Mouse (Mus musculus) forebrain, embryonic 13.5 days (tissue): ENCODE measurements around the gene Slc16a1. TPM values are rescaled to one million over a fixed set of nuclear protein-coding genes. Genes with fewer than 3 reads are reported as not detected.

Source experiments
- ATAC-seq: fragments of 200-750 bp; cut with Nextera tagmentation; 2 replicates; pipeline ENCODE4 v1.8.0; 2017
- H3K27ac ChIP-seq: fragments of 300-500 bp; sonication (generic); 2 replicates; pipeline ENCODE4 v1.5.1; 2015; ENCODE audit warnings: inconsistent platforms, mild to moderate bottlenecking, moderate library complexity
- H3K27me3 ChIP-seq: fragments of 300-500 bp; sonication (generic); 2 replicates; pipeline ENCODE4 v1.6.1; 2015; ENCODE audit warnings: mild to moderate bottlenecking, inconsistent platforms
- H3K36me3 ChIP-seq: fragments of 300-500 bp; sonication (generic); 2 replicates; pipeline ENCODE4 v1.6.1; 2015; ENCODE audit warnings: mild to moderate bottlenecking, inconsistent platforms; ENCODE audit not compliant: poor library complexity, severe bottlenecking
- H3K4me1 ChIP-seq: fragments of 300-500 bp; sonication (generic); 2 replicates; pipeline ENCODE4 v1.6.1; 2015; ENCODE audit warnings: inconsistent platforms
- H3K4me2 ChIP-seq: fragments of 300-500 bp; sonication (generic); 2 replicates; pipeline ENCODE4 v1.6.1; 2015; ENCODE audit warnings: inconsistent platforms, mild to moderate bottlenecking, moderate library complexity
- H3K4me3 ChIP-seq: fragments of 300-500 bp; sonication (generic); 2 replicates; pipeline ENCODE4 v1.5.1; 2015; ENCODE audit warnings: mild to moderate bottlenecking, inconsistent platforms
- H3K9ac ChIP-seq: fragments of 300-500 bp; sonication (generic); 2 replicates; pipeline ENCODE4 v1.6.1; 2015; ENCODE audit warnings: mild to moderate bottlenecking, inconsistent platforms
- H3K9me3 ChIP-seq: fragments of 300-500 bp; sonication (generic); replicated peaks from 2 replicates; pipeline ENCODE4 v1.6.1; 2016; ENCODE audit warnings: inconsistent platforms
- WGBS: fragments of 180-500 bp; shearing (Covaris S2); methylation state at CpG from one replicate; pipeline ENCODE4 v1.1.7; 2015; 5-methylcytosine and 5-hydroxymethylcytosine counted together
- polyA plus RNA-seq: library from polyadenylated mRNA; unstranded; fragments of >200 nt; fragmentation: Nextera tagmentation; extraction: Ambion mirVana; gene quantifications from 2 replicates; pipeline ENCODE4 v1.2.1, GENCODE M21; 2015

Gene Slc16a1
- polyA plus RNA-seq, 1 experiment from 2014 or later, result 18.4 TPM

GRCm38 (mm10) chr3:104615216-104615615 is 23.3 kb upstream of the Slc16a1 start:
- Histone ChIP-seq H3K4me2 (no peak overlapping the region), H3K9me3 (no peaks in the 10 kb centered on the region), H3K27ac (no peak overlapping the region), H3K27me3 (no peaks in the 10 kb centered on the region), H3K4me3 (no peak overlapping the region), H3K36me3 (no peaks in the 10 kb centered on the region), H3K4me1 (0 out of 2 replicates have a peak, but pooled peaks cover 3% of the 10 kb centered on the region), H3K9ac (no peak overlapping the region)
- no peak for ATAC-seq
- 73% methylated on average over 2 of the region's 2 CpGs for WGBS

- ATAC-seq, result no peak
- no peaks in the 10 kb centered on the region for H3K36me3 ChIP-seq
- H3K4me3 ChIP-seq, result no peak overlapping the region
- H3K4me2 ChIP-seq, result no peak overlapping the region
- H3K27me3 ChIP-seq, result no peaks in the 10 kb centered on the region
- H3K9ac ChIP-seq, result no peak overlapping the region
- H3K27ac ChIP-seq, result no peak overlapping the region
- H3K9me3 ChIP-seq, result no peaks in the 10 kb centered on the region
- 65% methylated on average over 8 of the region's 8 CpGs for WGBS
- no peaks in the 10 kb centered on the region for H3K4me1 ChIP-seq
These were observed 22.3 kb upstream of the Slc16a1 start for GRCm38 (mm10) chr3:104616155-104616554.

GRCm38 (mm10) chr3:104621841-104622240 is 16.6 kb upstream of the Slc16a1 start:
- H3K27ac ChIP-seq, result no peak overlapping the region
- no peak overlapping the region for H3K4me2 ChIP-seq
- no peak overlapping the region for H3K4me3 ChIP-seq
- no peaks in the 10 kb centered on the region for H3K36me3 ChIP-seq
- no peak overlapping the region for H3K9ac ChIP-seq
- H3K27me3 ChIP-seq, result no peaks in the 10 kb centered on the region
- H3K9me3 ChIP-seq, result no peaks in the 10 kb centered on the region
- H3K4me1 ChIP-seq, result no peaks in the 10 kb centered on the region
- no peak for ATAC-seq
- 66% methylated on average over 1 of the region's 1 CpGs for WGBS

DNA sequence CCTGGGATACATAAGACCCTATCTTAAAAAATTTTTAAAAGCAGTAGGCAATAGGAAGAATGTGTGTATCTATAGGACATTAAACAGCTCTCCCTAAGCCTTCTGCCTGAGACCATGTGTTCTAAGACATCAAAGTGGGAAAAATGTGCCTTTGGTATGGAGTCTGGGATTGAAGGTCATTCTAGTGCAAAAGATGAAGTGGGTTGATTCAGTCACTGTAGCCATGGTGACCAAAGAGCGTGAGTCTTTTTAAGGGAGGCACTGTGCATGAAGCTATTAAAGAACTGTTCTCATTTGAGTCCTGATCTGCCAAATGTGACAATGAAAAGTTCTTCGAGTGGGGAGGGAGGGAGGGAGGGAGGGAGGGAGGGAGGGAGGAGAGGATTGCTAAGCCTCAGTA is 8.7 kb upstream of the Slc16a1 start:
- Histone ChIP-seq H3K27ac (no peak overlapping the region), H3K4me3 (no peak overlapping the region), H3K4me1 (no peaks in the 10 kb centered on the region), H3K4me2 (no peak overlapping the region), H3K27me3 (no peaks in the 10 kb centered on the region), H3K36me3 (no peaks in the 10 kb centered on the region), H3K9ac (no peak overlapping the region), H3K9me3 (no peaks in the 10 kb centered on the region)
- ATAC-seq, result no peak
- 21% methylated on average over 1 of the region's 2 CpGs for WGBS

- H3K36me3 ChIP-seq, result no peaks in the 10 kb centered on the region
- 88% methylated on average over 2 of the region's 2 CpGs for WGBS
These were observed 7.5 kb upstream of the Slc16a1 start for GRCm38 (mm10) chr3:104630941-104631340.

GRCm38 (mm10) chr3:104632560-104633162 is 5.8 kb upstream of the Slc16a1 start:
- WGBS, result 92% methylated on average over 4 of the region's 4 CpGs
- Histone ChIP-seq H3K27ac (no peak overlapping the region), H3K9ac (no peak overlapping the region), H3K9me3 (no peaks in the 10 kb centered on the region), H3K4me2 (no peak overlapping the region), H3K4me3 (no peak overlapping the region), H3K27me3 (no peaks in the 10 kb centered on the region), H3K36me3 (no peaks in the 10 kb centered on the region), H3K4me1 (peaks cover 5% of the 10 kb centered on the region; the same call in 1 of the 2 replicates)
- ATAC-seq, result no peak

More at GRCm38 (mm10) chr3:104630941-104631340, 7.5 kb upstream of the Slc16a1 start:
- Histone ChIP-seq H3K9ac (no peak overlapping the region), H3K27me3 (no peaks in the 10 kb centered on the region), H3K9me3 (no peaks in the 10 kb centered on the region), H3K4me3 (no peak overlapping the region), H3K4me2 (no peak overlapping the region), H3K4me1 (no peaks in the 10 kb centered on the region), H3K27ac (no peak overlapping the region)
- ATAC-seq, result no peak

- Histone ChIP-seq H3K27me3 (no peaks in the 10 kb centered on the region), H3K4me3 (no peak overlapping the region), H3K9me3 (no peaks in the 10 kb centered on the region), H3K27ac (no peak overlapping the region), H3K4me2 (no peak overlapping the region), H3K4me1 (peaks cover 22% of the 10 kb centered on the region), H3K36me3 (no peaks in the 10 kb centered on the region), H3K9ac (no peak overlapping the region)
- 93% methylated on average over 2 of the region's 2 CpGs for WGBS
- ATAC-seq, result no peak
These were observed 2.0 kb upstream of the Slc16a1 start for GRCm38 (mm10) chr3:104636491-104636890.

DNA sequence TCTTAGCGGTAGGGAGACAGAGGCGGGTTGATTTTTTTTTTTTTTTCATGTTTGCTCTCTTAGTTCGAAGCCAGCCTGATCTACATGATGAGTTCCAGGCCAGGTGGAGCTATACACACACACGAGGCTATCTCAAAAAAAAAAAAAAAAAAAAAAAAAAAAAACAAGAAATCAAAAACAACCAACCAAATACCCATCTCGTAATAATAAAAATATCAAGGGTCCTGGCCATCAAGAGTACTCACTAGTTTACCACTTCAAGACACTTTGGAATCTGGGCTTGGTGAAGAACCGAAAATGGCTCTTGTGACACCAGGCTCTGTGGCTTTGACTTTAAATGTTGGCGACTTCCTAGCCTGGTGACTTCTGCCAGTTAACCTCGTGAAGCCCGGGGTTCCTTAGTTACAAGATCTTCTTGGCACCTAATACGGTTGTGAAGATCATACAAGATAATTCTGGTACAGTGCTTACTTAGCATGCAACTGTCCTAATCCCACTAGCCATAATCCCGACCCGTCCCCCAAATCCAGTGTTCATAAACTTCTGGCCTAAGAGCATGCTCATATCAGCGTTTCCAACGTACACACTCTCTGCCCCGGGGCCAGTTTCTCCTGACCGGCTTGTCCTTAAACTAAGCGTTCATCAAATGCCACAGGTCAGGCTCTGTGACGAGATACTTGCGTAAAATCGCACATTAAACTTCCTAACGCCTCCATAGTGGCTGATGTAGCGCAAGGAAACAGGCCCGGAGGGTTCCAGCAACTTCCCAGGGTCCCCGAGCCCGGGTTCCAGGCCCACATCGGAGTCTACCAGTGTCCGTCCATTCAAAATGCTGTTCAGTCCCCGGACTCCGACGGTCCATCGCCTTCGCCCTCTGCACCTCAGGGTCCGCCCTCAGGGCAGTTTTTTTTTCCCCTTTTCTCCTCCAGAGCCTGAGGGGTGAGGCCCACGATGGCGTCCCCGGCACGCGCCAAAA is 753 bp upstream of the Slc16a1 start:
- peak overlapping the region; percentile 0; the same call in 1 of the 2 replicates for H3K27ac ChIP-seq
- H3K4me2 ChIP-seq, result peak overlapping the region; percentile 93
- ATAC-seq, result peak; percentile 62
- peaks cover 22% of the 10 kb centered on the region for H3K4me1 ChIP-seq
- H3K36me3 ChIP-seq, result no peaks in the 10 kb centered on the region
- H3K4me3 ChIP-seq, result peak overlapping the region; percentile 91
- no peaks in the 10 kb centered on the region for H3K9me3 ChIP-seq
- 14% methylated on average over 38 of the region's 38 CpGs for WGBS
- H3K9ac ChIP-seq, result peak overlapping the region; percentile 89
- no peaks in the 10 kb centered on the region for H3K27me3 ChIP-seq

- under 1% methylated on average over 48 of the region's 58 CpGs for WGBS
- peak overlapping the region; percentile 91 for H3K4me3 ChIP-seq
- H3K36me3 ChIP-seq, result no peaks in the 10 kb centered on the region
- H3K9ac ChIP-seq, result peak overlapping the region; percentile 89
- ATAC-seq, result peak; percentile 58
- H3K27ac ChIP-seq, result no peak overlapping the region; the same call in 1 of the 2 replicates
- H3K4me2 ChIP-seq, result peak overlapping the region; percentile 93
- H3K4me1 ChIP-seq, result peaks cover 22% of the 10 kb centered on the region
- no peaks in the 10 kb centered on the region for H3K9me3 ChIP-seq
- H3K27me3 ChIP-seq, result no peaks in the 10 kb centered on the region
These were observed 672 bp downstream of the Slc16a1 start for GRCm38 (mm10) chr3:104638932-104639748.

DNA sequence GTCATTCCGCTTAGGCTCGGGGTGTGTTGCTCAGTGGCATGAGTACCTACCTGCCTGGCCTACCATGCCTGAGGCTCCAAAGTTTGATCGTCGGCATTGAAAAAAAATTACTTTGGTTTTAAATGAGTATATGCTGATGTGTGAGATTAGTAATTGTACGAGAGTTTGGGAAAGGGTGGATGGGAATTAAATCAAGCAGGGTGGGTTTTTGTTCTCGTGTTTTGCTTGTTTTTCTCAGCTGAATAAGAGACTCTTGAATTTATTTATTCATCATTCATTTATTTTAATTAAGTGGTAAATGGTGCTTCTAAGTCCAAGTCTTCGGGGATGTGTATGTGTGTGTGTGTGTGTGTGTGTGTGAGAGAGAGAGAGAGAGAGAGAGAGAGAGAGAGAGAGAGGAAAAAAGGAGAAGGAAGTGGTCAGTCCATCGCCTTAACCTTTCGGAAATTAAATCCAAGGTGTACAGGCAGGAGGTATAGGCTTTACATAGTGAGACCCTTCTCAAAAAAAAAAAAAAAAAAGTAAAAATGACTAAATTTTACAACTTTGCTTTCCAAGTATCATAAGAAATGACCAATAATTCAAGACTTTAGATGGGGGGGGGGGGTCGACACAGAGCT is 1.4 kb downstream of the Slc16a1 start:
- peak overlapping the region; percentile 91 for H3K4me3 ChIP-seq
- H3K4me1 ChIP-seq, result peaks cover 22% of the 10 kb centered on the region
- peak overlapping the region; percentile 93 for H3K4me2 ChIP-seq
- H3K27ac ChIP-seq, result no peak overlapping the region
- no peaks in the 10 kb centered on the region for H3K9me3 ChIP-seq
- H3K9ac ChIP-seq, result 0 out of 2 replicates have a peak overlapping the region, but pooled peaks have one; percentile 89
- H3K27me3 ChIP-seq, result no peaks in the 10 kb centered on the region
- 17% methylated on average over 10 of the region's 10 CpGs for WGBS
- no peak for ATAC-seq
- no peaks in the 10 kb centered on the region for H3K36me3 ChIP-seq

DNA sequence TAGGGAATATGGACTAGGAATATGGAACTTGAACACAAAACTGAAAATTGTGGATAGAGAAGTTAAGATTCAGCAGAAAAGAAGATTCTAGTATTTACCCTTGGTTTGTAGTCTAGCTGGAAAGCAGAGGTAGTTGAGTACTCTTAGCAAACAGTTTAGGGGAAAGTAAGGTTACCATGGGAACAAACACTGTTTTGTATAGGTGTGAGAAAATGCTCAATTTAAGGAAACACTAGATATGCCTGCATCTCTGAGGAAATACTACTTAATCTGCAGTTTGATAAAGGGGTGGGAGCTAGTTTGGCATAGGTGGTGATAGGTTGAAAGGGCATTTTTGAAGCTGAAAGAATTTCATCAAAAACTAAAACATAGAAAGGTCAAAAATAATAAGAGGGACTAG is 2.4 kb downstream of the Slc16a1 start:
- no peak overlapping the region for H3K27ac ChIP-seq
- H3K9me3 ChIP-seq, result no peaks in the 10 kb centered on the region
- H3K27me3 ChIP-seq, result no peaks in the 10 kb centered on the region
- no peak overlapping the region for H3K4me2 ChIP-seq
- H3K9ac ChIP-seq, result no peak overlapping the region
- no peaks in the 10 kb centered on the region for H3K36me3 ChIP-seq
- ATAC-seq, result no peak
- peaks cover 22% of the 10 kb centered on the region for H3K4me1 ChIP-seq
- no peak overlapping the region for H3K4me3 ChIP-seq
